Mouse (Mus musculus) C2C12 (cell line): ENCODE measurements at regions not wholly inside any gene's neighbourhood (a gene's known extent, or its start where the extent isn't known, plus 50 kb on each side); places are given as distances from the start of the nearest gene placed in this dataset.
"Not testable (repeated sequence)": the region's sequence is repeated elsewhere in the genome, so short reads cannot be mapped to it uniquely, and the experiment has no call there.

Experiments used
- CEBPB ChIP-seq: IDR thresholded peaks from one replicate; pipeline ENCODE4 v1.6.1; 2011; ENCODE audit warnings: low read depth, mild to moderate bottlenecking, control low read depth, moderate library complexity
- CTCF ChIP-seq: IDR thresholded peaks from one replicate; pipeline ENCODE4 v1.5.1; 2011; ENCODE audit not compliant: control insufficient read depth, insufficient read depth, insufficient read length
- MAX ChIP-seq: IDR thresholded peaks from one replicate; pipeline ENCODE4 v1.6.1; 2011; ENCODE audit warnings: mild to moderate bottlenecking, control low read depth
- MYOG ChIP-seq: IDR thresholded peaks from one replicate; pipeline ENCODE4 v1.6.1; 2011; ENCODE audit not compliant: control insufficient read depth, insufficient read length; ENCODE audit errors: extremely low read depth
- USF1 ChIP-seq: IDR thresholded peaks from one replicate; pipeline ENCODE4 v1.6.1; 2011; ENCODE audit warnings: low read depth, mild to moderate bottlenecking, control low read depth, moderate library complexity

- not testable (repeated sequence) for TF ChIP-seq MYOG, CTCF, CEBPB, USF1, MAX
Measured at GRCm38 (mm10) chr11:29633288-29633687, 59.5 kb upstream of the Rtn4 start.
